Mouse (Mus musculus) limb, embryonic 11.5 days (tissue): Measurements from ENCODE around the gene Tbxa2r. TPM values are rescaled to one million over a fixed set of nuclear protein-coding genes. Genes with fewer than 3 reads are reported as not detected.

ENCODE experiments used
- ATAC-seq: fragments of 200-750 bp; cut with Nextera tagmentation; 2 replicates; pipeline ENCODE4 v1.8.0; 2017; ENCODE audit warnings: low read depth; ENCODE audit not compliant: insufficient number of reproducible peaks, low FRiP score, low TSS enrichment
- DNase-seq: peaks from one replicate; pipeline ENCODE4 v3.0.0-alpha.2; 2015; ENCODE audit warnings: low spot score
- H3K27ac ChIP-seq: fragments of 300-500 bp; sonication (generic); replicated peaks from 2 replicates; pipeline ENCODE4 v1.5.1; 2014; ENCODE audit warnings: low read depth, mild to moderate bottlenecking, low read length
- H3K27me3 ChIP-seq: fragments of 300-500 bp; sonication (generic); 2 replicates; pipeline ENCODE4 v1.6.1; 2014; ENCODE audit warnings: mild to moderate bottlenecking, low read length, mixed read lengths; ENCODE audit not compliant: control insufficient read depth, insufficient read depth
- H3K36me3 ChIP-seq: fragments of 300-500 bp; sonication (generic); 2 replicates; pipeline ENCODE4 v1.6.1; 2014; ENCODE audit warnings: mild to moderate bottlenecking, low read length, moderate library complexity, mixed read lengths; ENCODE audit not compliant: control insufficient read depth, insufficient read depth
- H3K4me1 ChIP-seq: fragments of 300-500 bp; sonication (generic); 2 replicates; pipeline ENCODE4 v1.6.1; 2014; ENCODE audit warnings: low read length, mixed read lengths; ENCODE audit not compliant: control insufficient read depth, insufficient read depth
- H3K4me2 ChIP-seq: fragments of 300-500 bp; sonication (generic); 2 replicates; pipeline ENCODE4 v1.6.1; 2014; ENCODE audit warnings: low read depth, mild to moderate bottlenecking, moderate library complexity; ENCODE audit not compliant: severe bottlenecking
- H3K4me3 ChIP-seq: fragments of 300-500 bp; sonication (generic); 2 replicates; pipeline ENCODE4 v1.5.1; 2014; ENCODE audit warnings: low read depth, low read length
- H3K9ac ChIP-seq: fragments of 300-500 bp; sonication (generic); 2 replicates; pipeline ENCODE4 v1.6.1; 2014; ENCODE audit warnings: mild to moderate bottlenecking, low read length
- H3K9me3 ChIP-seq: fragments of 300-500 bp; sonication (generic); 2 replicates; pipeline ENCODE4 v1.6.1; 2016; ENCODE audit warnings: low read length; ENCODE audit not compliant: control insufficient read depth
- WGBS: fragments of 180-500 bp; shearing (Covaris S2); extraction: QIAGEN DNeasy Blood & Tissue Kit; methylation state at CpG from one replicate; pipeline ENCODE4 v1.1.7; 2014; 5-methylcytosine and 5-hydroxymethylcytosine counted together
- polyA plus RNA-seq: library from polyadenylated mRNA; unstranded; fragments of >200 nt; fragmentation: Nextera tagmentation; extraction: Ambion mirVana; gene quantifications from 2 replicates; pipeline ENCODE4 v1.2.1, GENCODE M21; 2014

Tbxa2r gene
- polyA plus RNA-seq = 1.7 and 1.8 TPM in 2 replicates

DNA sequence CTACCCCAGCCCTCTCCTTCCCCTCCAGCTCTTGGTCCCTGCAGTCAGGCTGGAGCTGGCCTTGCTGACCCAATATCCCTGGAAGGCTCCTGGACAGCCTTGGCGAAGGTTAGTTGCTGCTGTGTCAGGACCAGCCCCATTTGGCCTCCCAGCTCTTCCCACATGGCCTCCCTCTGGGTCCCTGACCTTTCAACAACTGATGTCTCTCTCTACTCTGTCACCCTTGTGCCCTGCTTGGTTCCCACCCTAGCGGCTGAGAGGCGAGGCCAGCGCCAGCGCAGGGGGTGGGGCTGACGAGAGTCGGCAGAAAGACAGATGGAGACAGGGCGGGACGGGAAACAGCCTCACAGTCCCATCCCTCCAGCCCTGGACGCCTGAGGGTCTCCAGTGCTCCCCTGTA, at the start of gene Tbxa2r:
Gene Tbxa2r (plus strand): TSS at position 346 of the 400 bp plus-strand sequence.
- DNase-seq = no peak
- H3K9me3 ChIP-seq = no peaks in the 10 kb centered on the region
- H3K4me3 ChIP-seq = no peak within 1 kb of the TSS
- H3K27ac ChIP-seq = no peak within 1 kb of the TSS
- peak within 1 kb of the TSS; percentile 30; the same call in 1 of the 2 replicates for H3K9ac ChIP-seq
- ATAC-seq = no peak
- H3K4me1 ChIP-seq = 0 out of 2 replicates have a peak, but pooled peaks cover 7% of the 10 kb centered on the region
- no peak within 1 kb of the TSS for H3K4me2 ChIP-seq
- peaks cover 13% of the 10 kb centered on the region for H3K27me3 ChIP-seq
- peaks cover 35% of the 10 kb centered on the region for H3K36me3 ChIP-seq
- WGBS = 4% methylated on average over 8 of the region's 10 CpGs

DNA sequence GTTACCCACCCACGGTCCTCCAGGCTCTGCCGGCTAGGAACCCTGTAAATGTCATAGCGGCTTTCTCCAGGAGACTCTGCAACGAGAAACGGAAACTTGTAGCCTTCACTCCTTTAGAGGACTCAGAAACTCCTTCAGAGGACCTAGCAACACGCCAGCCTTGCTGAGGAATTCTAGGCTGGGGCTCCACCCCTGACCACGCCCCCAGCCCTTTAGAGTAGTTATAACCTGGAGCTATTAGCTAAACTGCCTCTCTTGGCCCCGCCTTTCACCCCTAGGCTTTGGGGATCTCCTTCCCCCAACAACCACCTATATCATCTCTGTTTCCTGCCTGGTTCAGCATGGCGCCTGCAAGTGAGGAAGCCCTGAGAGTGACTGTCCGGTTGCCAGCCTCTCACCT, 49.0 kb upstream of the Tbxa2r start:
- no peak for DNase-seq
- no peak overlapping the region for H3K4me3 ChIP-seq
- H3K27me3 ChIP-seq = peaks cover 31% of the 10 kb centered on the region
- 34% methylated on average over 10 of the region's 10 CpGs for WGBS
- no peak overlapping the region for H3K9ac ChIP-seq
- H3K9me3 ChIP-seq = no peaks in the 10 kb centered on the region
- 0 out of 2 replicates have a peak overlapping the region, but pooled peaks have one; percentile 11 for H3K4me2 ChIP-seq
- H3K36me3 ChIP-seq = no peaks in the 10 kb centered on the region
- 0 out of 2 replicates have a peak, but pooled peaks cover 2% of the 10 kb centered on the region for H3K4me1 ChIP-seq
- no peak for ATAC-seq
- no peak overlapping the region for H3K27ac ChIP-seq

DNA sequence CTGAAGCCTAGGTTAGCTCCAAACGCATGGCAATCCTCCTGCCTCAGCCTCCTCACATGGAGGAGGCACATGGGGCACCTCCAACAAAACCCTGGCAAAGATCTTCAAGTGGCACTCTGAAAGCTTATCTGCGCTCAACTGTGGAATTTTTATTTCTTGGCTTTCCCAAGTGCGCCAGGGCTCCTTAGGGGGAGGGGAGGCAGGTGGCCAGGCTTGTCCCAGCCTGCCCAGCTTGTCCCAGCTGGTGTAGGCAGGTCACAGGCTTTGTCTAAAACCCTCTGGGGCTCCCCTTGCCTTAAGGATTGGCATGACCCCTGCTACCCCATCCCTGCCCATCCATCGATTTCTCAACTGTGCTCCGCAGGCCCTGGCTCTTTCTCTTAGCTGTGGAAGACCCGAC, 44.3 kb upstream of the Tbxa2r start:
- H3K36me3 ChIP-seq = no peaks in the 10 kb centered on the region
- no peak for ATAC-seq
- H3K4me2 ChIP-seq = no peak overlapping the region
- H3K4me3 ChIP-seq = no peak overlapping the region; the same call in 1 of the 2 replicates
- peaks cover 43% of the 10 kb centered on the region for H3K27me3 ChIP-seq
- no peak for DNase-seq
- H3K9me3 ChIP-seq = no peaks in the 10 kb centered on the region
- peaks cover 8% of the 10 kb centered on the region for H3K4me1 ChIP-seq
- no peak overlapping the region for H3K9ac ChIP-seq
- H3K27ac ChIP-seq = no peak overlapping the region
- WGBS = 43% methylated on average over 6 of the region's 6 CpGs

DNA sequence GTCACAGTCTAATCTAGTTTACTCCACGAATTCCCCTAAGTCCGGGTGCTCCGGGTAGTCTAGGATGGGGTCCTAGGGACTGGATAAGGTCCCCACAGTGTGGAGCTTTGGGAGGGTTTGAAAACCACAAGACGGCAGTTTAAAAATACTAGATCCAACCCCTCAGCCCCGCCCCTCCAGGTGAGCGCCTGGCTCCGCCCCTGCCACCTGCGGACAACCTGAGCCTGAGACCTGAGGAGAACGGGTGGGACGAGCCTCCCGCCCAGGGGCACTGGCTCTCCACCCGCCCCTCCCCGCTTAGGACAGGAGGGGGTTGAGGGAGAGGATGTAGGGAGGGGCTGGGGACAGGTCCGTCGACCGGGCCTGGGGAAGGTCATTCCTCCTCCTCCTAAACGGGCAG, 43.8 kb upstream of the Tbxa2r start:
- peak; percentile 52 for DNase-seq
- peaks cover 8% of the 10 kb centered on the region for H3K4me1 ChIP-seq
- no peak overlapping the region for H3K27ac ChIP-seq
- no peak for ATAC-seq
- H3K9me3 ChIP-seq = no peaks in the 10 kb centered on the region
- peak overlapping the region; percentile 8; the same call in 1 of the 2 replicates for H3K4me3 ChIP-seq
- H3K36me3 ChIP-seq = no peaks in the 10 kb centered on the region
- H3K9ac ChIP-seq = no peak overlapping the region
- 10% methylated on average over 17 of the region's 17 CpGs for WGBS
- H3K27me3 ChIP-seq = peaks cover 45% of the 10 kb centered on the region
- 0 out of 2 replicates have a peak overlapping the region, but pooled peaks have one; percentile 15 for H3K4me2 ChIP-seq

DNA sequence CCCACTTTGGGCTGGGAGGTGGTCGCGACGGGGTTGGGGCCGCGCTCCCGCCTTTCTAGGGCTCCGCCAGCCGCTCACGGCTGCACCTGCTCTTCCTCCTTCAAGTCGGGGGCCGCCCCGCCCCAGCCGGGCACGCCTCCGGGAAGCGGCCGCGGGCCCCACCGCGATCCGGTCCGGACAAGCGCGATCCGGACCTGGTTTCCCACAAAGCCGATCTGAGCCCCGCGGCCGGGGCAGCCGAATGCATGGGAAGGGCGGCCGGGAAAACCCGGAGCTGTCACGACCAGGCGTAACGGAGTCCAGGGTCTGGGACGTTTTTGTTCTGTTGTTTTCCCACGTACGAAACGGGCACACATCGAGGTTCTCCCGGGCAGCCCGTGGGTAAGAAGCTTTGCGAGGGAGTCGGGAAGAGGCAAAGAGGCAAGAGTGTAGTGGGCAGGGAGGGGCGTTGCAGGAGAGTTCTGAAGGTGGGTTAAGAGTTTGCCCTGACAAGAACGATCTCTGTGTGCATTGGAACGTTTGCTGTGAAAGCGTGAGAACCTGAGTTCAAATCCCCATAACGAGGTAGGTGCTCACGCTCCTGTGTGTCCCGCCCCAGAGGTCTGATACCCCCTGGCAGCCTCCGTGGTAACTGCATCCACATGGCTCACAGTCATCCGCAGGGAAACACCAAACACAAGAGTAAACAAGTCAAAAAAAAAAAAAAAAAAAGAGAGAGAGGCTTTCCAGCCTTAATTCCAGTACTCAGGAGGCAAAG, 42.7 kb upstream of the Tbxa2r start:
- DNase-seq = peak; percentile 95
- Histone ChIP-seq H3K4me1 (peaks cover 10% of the 10 kb centered on the region), H3K36me3 (no peaks in the 10 kb centered on the region), H3K27ac (no peak overlapping the region), H3K4me3 (peak overlapping the region; percentile 32), H3K9ac (peak overlapping the region; percentile 34), H3K9me3 (no peaks in the 10 kb centered on the region), H3K4me2 (peak overlapping the region; percentile 67), H3K27me3 (peaks cover 51% of the 10 kb centered on the region)
- peak; percentile 66 for ATAC-seq
- 2% methylated on average over 53 of the region's 54 CpGs for WGBS

DNA sequence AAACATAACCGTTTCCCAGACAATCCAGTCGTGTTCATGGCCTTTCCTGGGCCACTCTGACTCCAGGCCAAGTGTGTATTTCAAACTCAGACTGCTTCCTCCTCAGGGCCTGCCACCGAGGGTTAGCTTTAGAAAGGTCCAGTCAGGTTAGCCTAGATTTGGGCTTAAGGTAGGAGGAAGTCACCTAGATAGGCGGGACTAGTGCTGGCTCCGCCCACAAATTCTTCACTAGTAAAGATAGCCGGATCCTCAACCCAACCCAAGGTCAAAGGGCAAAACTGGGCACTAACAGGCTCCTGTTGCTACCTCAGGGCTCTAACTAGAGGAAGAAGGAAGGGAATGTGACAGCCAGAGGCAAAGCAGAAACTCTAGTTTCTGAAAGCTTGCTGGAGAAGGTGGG, 41.9 kb upstream of the Tbxa2r start:
- no peak overlapping the region for H3K9ac ChIP-seq
- no peak overlapping the region for H3K27ac ChIP-seq
- no peak overlapping the region for H3K4me2 ChIP-seq
- DNase-seq (no peak), ATAC-seq (no peak)
- H3K36me3 ChIP-seq = no peaks in the 10 kb centered on the region
- no peak overlapping the region for H3K4me3 ChIP-seq
- WGBS = 37% methylated on average over 6 of the region's 6 CpGs
- no peaks in the 10 kb centered on the region for H3K9me3 ChIP-seq
- peaks cover 13% of the 10 kb centered on the region for H3K4me1 ChIP-seq
- H3K27me3 ChIP-seq = peaks cover 54% of the 10 kb centered on the region

DNA sequence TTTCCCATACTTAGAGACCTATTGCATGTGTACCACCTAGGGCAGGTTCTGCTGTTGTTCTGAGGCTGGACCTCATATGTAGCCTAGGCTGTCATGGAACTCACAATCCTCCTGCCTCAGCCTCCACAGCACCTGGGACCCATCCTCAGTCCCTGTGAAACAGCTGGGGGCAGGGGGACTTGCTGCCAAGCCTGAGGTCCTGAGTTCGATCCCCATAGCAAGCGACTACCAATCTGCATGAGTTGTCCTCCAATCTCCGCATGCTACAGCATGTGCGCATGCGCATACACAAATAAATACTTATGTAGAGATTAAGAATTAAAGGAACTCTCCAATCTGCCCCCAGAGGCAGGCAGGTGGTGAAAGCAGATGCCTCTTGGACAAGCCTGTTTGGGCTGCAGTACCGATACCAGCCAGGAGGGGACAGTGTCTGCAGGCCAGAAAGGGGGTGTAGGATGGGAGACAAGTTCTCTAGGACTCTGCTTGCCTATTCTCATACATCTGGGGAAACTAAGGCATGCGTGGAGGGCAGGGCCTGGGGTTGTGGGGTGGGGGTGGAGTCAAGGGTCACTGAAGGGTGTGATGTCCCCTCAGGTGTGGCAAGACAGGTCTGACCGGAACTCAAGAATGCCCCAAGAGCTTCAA, 40.9 kb upstream of the Tbxa2r start:
- WGBS = 58% methylated on average over 8 of the region's 8 CpGs
- Histone ChIP-seq H3K27ac (no peak overlapping the region), H3K27me3 (peaks cover 49% of the 10 kb centered on the region), H3K9ac (no peak overlapping the region), H3K4me2 (no peak overlapping the region), H3K9me3 (no peaks in the 10 kb centered on the region), H3K4me3 (no peak overlapping the region), H3K4me1 (peaks cover 13% of the 10 kb centered on the region), H3K36me3 (no peaks in the 10 kb centered on the region)
- peak; percentile 76 for DNase-seq
- no peak for ATAC-seq

DNA sequence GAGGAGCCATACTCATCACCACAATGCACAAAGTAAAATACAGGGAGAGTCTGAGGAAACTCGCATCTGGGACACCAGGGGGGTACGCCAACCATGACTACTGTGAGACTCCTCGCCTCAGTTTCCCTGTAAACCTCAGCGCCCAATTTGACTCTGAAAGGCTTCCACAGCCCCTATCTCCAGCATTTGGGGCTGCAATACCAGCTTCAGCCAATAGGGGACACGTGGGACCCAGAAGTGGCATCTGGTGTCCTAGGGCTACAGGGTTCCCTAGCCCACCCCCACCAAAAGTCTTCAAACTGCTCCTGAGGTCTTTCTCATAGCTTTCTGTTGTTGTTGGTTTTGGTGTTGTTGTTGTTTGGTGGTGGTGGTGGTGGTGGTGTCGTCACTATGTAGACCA, 39.9 kb upstream of the Tbxa2r start:
- H3K27me3 ChIP-seq = peaks cover 40% of the 10 kb centered on the region

More for the DNA sequence above, 39.9 kb upstream of the Tbxa2r start:
- H3K9me3 ChIP-seq = no peaks in the 10 kb centered on the region
- no peak overlapping the region for H3K9ac ChIP-seq
- no peaks in the 10 kb centered on the region for H3K36me3 ChIP-seq
- WGBS = 31% methylated on average over 6 of the region's 6 CpGs
- H3K4me1 ChIP-seq = peaks cover 14% of the 10 kb centered on the region
- no peak overlapping the region for H3K4me3 ChIP-seq
- ATAC-seq = no peak
- peak; percentile 66 for DNase-seq
- H3K27ac ChIP-seq = no peak overlapping the region
- H3K4me2 ChIP-seq = no peak overlapping the region
